Mouse (Mus musculus) regulatory T cell (primary cell): ENCODE data around the gene Klrg2.
"Not testable (repeated sequence)": the region's sequence is repeated elsewhere in the genome, so short reads cannot be mapped to it uniquely, and the experiment has no call there.

ENCODE experiments used
- in situ Hi-C: fragments of 300-600 bp; cut with MboI, MseI; formaldehyde crosslinking; loops from one replicate; pipeline ENCODE4 v1.15.1; 2025; ENCODE audit warnings: high pct_unique_total_duplicates

Gene Klrg2

DNA sequence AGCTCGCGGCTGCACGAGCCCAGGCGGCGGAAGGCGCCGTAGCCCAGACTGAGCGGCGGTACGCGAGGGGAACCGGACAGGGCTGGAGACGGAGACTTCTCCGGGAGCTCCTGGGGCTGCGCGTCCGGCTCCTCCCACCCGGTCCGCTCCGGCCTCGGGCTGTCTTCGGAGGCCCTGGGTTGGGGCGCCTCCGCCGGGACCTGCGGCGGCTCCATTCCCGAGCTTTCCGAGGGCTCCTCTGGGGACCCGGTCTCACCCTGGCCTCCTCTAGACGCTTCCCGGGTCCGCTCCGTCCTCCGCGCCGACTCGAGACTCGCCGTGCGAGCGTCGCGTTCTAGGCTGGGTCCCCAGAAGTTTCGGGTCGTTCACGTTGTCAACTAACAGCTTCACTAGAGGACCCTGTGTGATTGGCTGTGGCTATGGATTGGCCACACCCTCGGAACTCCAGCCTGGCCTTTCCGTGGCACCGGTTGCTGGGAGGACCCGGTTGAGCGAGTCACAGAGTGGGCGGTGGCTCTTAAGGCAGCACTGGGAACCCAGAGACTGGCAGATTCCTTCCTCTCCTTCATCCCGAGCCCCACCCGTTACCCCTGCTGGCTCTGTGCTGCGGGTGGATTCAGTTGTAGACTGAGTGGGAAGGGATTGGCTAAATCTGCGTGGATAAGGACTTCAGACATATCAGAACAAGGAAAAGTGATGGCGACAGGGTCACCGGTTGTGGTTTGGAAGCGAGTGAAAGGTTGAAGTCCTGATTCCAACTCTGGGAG lies at the start of gene Klrg2:
Gene Klrg2, minus strand, starts transcription at position 391 of the 767 bp plus-strand sequence.
- in situ Hi-C loops: no loop called here

DNA sequence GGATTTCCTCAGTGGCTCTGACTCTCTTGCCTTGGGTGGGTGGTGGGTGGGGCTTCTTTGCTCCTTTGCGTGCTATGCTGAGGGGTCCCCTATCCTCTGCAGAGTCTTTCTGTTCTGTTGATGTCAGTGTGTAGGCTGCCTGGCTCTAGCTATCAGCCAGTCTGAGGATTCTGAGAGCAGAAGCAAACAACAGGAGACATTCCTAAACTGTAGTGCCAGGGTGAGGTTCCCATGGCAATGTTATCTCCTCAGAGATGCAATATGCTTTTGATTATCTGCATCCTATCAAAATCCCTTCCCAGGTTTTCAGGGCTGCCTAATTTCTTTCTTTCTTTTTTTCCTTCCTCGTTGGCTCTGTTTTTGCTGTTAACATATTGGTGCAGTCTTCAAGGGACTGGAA lies 45.5 kb upstream of the Klrg2 start:
- in situ Hi-C loops: no loop called here

DNA sequence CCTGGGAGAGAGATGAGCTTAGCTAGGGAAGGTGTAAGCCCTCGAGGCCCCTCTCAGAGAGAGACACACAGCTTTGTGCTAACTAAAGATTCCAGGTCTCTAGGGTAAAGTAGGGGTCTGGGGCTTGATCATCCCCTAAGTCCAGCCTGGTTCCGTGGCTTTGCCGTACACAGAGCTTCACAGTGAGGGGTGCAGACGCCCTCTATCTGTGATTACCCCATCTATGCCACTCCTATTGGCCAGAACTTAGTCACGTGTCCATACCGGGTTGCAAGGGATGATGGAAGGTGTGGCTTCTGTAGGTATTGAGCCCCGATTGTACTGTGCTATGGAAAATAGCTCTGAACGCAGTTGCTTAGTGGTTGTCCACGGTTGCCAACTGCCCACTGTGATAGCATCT lies 40.6 kb upstream of the Klrg2 start:
- in situ Hi-C loops: no loop called here

DNA sequence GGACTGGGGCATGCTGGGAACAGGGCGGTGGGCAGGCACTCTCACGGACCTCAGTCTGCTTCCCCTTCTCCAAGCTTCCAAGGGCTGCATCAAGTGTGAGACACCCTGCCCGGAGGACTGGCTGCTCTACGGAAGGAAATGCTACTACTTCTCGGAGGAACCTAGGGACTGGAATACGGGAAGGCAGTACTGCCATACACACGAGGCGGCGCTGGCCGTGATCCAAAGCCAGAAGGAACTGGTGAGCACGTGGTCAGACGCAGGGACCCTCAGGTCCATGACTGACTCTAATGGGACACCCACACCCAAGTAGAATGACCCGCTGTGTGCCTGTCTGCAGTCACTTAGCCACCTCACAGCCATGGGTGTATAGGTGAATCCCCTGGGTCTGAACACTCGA lies 39.7 kb upstream of the Klrg2 start:
- in situ Hi-C loops: no loop called here

DNA sequence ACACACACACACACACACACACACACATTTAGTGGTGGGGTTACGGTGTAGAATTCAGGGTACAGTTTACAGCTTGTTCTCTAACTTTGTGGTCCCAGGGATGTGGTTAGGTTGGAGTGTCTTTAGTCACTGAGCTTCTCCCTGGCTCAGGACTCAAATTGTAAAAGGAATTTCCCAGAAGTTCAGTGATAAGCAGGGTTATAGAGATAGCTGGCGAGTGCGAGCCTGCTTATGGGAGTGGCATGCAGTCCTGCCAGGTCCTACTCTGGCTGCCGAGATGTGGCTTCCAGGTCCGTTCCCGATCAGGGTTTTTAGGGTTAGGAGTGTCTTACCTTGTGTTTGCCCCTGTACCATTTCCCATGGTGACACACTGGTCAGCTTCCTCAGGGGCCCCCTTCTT lies 39.2 kb upstream of the Klrg2 start:
- in situ Hi-C loops: no loop called here

DNA sequence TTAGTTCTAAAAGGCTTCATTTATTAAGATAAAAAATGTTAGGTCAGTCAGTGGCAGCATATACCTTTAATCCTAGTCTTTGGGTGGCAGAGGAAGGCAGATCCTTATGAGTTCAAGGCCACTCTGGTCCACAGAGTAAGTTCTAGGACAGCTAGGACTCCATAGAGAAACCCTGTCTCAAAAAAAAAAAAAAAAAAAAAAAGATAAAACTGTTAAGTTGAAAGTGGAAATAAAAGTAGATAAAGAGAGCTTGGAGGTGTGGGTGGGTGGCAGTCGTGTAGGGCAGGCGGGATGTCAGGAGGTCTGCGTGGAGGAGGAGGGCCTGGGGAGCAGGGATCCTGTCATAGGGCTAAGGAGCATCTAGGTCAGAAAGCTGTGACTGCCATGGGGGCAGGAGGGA lies 35.0 kb upstream of the Klrg2 start:
- in situ Hi-C loops: no loop called here

DNA sequence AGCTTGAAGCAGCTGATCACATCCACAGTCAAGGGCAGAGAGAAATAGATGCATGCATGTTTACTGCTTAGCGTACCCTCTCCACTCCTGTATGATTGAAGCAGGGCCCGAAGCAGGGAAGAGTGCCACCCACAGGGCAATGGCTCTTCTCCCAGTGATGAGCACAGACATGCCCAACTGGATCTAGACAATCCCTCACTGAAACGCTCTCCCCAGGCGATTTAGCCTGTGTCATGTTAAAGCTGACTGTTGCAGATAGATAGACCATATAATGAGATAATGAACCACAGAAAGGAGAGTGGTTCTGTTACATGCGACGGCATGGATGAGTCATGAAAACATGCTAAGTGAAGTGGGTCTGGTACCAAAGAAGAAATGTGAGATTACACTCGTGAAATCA lies 34.2 kb upstream of the Klrg2 start:
- in situ Hi-C loops: no loop called here

DNA sequence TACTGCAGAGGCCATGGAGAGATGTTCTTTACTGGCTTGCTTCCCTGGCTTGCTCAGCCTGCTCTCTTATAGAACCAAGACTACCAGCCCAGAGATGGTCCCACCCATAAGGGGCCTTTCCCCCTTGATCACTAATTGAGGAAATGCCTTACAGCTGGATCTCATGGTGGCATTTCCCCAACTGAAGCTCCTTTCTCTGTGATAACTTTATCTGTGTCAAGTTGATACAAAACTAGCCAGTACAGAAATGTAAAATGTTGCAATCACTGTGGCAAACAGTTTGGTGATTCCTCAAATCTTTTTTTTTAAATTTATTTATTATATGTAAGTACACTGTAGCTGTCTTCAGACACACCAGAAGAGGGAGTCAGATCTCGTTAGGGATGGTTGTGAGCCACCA lies 33.4 kb upstream of the Klrg2 start:
- in situ Hi-C loops: not testable (repeated sequence)

DNA sequence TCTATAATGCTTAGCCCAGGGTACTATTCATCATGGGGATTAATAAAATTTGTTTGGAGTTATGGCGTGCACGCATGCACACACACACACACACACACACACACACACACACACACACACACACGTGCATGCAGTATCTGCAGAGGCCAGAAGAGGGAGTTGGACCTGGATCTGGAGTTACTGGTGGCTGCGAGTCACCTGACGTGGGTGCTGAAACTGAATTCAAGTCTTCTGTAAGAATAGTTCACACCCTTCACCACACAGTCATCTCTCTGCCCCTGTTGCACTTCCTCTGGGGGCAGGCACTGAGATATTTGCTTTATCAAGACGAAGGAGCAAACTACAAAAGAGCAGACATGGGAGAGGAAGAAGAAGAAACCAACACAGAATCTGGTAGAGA lies 32.5 kb upstream of the Klrg2 start:
- in situ Hi-C loops: no loop called here

DNA sequence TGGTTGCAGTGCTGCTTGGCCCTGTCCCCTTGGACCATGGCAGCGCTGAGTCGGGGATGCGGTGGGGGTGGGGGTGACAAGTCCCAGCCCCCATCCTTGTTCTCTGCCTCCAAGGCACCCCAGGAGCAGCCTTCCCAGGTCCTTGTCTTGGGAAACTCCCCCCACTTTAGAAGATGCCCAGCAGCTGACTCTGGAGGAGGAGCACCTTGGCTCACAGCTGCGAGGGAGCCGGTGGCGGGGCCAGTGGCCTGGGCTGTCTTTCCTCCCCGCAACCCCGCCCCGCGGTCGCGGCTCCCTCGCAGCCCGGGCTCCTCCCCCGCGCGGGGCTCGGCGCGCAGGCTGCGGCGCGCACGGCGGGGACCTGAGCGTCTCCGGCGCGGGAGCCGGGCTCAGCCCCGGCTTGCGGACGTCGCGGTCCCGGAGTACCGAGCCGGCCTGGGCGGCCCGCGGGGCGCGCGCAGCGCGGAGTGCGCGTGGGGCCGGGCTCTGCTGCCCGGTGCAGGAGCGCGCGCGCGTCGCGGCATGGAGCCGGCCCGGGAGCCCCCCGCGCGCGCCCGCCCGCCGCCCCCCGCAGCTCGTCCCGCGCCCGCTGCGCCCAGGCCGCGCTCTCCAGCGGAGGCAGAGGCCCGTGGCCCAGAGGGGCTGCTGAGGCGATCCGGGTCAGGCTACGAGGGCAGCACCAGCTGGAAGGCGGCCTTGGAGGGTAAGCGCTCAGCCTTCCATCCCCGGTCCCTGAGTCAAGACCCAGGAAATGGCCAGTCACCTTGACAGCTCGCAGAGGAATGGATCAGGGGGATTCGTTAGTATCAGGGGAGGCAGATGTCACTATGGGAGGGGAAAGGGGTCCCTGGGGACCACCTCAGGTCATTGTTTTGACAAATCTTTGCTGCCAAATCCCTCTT lies 25.9 kb upstream of the Klrg2 start, which contains the start of gene Clec2l:
Gene Clec2l, plus strand, starts transcription at position 356 of the 902 bp plus-strand sequence.
- in situ Hi-C loops: no loop called here

- in situ Hi-C loops: no loop called here
Observed at GRCm38 (mm10) chr6:38661626-38662025, 24.6 kb upstream of the Klrg2 start.

DNA sequence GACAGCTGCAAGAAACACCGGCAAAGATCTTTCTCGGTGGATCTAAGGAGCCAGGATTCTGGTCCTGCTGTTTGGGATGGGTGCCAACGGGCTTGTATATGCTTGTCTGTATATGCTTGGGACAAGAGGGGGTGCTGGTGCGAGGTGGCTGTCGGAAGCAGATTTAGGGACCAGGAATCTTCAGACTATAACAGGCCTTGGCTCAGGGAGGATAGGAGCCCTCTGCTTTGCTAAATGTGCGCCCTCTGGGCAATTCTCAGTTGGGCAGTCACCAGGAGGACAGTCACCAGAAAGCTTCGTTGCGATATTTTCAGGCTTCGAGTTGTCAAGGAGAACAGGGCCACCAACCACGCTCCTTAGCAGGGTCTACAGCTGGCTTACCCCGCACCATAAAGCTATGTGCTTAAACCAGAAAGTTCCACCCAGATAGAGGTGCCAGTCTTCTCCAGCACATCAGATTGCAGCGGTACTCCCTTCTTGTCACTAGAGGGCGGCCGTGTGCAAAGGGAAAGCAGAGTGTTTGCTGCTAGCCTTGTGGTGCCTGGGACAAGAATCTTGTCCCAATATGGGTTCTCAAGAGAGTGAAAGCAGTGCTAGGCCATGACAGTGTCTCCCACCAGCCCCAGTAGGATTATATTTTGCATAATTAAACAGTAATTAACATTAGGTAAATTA lies 13.4 kb upstream of the Klrg2 start:
- in situ Hi-C loops: no loop called here

- in situ Hi-C loops: loop anchor here (5.0 kb wide), 1 partner anchor 263 kb away; no protein-coding TSS in a partner anchor
Observed at GRCm38 (mm10) chr6:38649545-38649944, 12.5 kb upstream of the Klrg2 start.

DNA sequence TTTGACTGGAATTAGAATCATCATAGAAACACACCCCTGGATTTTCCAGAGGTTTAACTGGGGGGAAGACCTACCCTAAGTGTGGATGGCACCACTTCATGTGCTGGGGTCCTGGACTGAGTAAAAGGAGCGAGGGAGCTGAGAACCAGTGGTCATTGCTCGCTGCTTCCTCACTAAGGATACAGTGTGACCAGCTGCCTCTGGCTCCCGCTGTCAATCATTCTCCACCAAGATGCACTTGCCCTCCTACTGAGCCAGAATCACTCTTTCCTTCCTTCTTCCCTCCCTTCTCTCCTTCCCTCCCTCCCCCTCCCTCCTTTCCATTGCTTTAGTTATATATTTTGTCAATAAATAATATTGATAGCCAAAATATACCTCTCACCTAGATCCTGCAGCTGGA lies 6.0 kb upstream of the Klrg2 start:
- in situ Hi-C loops: no loop called here

GRCm38 (mm10) chr6:38642593-38642992 lies 5.6 kb upstream of the Klrg2 start:
- in situ Hi-C loops: no loop called here

GRCm38 (mm10) chr6:38641645-38642044 lies 4.6 kb upstream of the Klrg2 start:
- in situ Hi-C loops: no loop called here

DNA sequence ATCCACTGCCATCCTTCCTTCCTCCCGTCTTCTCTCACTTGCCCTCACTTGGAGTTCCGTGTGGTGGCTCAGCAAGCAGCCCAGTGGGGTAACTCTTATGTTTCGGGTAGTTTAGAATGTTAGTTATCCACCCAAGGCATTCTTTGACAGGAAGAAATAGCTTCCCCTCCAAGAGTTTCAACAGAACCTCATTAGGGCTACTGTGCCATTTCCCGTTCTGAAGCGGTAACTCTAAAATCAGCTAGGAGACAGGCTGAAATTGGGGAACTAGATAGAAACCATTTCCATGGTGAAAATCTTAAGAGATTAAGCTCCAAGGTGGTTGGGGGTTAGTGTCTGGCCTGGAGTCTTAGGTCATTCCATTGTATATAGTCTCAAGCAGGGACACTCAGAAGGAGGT lies 4.2 kb upstream of the Klrg2 start:
- in situ Hi-C loops: no loop called here

DNA sequence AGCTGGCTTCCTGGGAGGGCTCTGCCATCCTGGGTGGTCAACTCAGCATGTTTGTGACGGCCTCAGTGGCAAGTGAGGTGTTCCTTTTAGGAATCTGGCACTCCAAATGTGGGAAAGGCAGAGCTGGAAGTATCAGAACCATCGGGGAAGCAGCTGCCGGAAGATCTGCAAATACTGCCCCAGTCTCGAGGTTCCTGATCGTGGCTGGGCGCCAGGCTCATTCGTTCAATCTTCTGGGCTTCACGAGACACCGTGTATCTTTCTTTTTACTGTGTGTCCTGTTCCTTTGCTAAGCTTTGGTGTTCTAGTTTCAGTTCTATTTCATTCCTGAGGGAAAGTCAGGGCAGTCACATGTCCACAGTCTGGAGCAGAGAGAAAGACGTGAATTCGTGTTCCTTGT lies 3.4 kb upstream of the Klrg2 start:
- in situ Hi-C loops: no loop called here

DNA sequence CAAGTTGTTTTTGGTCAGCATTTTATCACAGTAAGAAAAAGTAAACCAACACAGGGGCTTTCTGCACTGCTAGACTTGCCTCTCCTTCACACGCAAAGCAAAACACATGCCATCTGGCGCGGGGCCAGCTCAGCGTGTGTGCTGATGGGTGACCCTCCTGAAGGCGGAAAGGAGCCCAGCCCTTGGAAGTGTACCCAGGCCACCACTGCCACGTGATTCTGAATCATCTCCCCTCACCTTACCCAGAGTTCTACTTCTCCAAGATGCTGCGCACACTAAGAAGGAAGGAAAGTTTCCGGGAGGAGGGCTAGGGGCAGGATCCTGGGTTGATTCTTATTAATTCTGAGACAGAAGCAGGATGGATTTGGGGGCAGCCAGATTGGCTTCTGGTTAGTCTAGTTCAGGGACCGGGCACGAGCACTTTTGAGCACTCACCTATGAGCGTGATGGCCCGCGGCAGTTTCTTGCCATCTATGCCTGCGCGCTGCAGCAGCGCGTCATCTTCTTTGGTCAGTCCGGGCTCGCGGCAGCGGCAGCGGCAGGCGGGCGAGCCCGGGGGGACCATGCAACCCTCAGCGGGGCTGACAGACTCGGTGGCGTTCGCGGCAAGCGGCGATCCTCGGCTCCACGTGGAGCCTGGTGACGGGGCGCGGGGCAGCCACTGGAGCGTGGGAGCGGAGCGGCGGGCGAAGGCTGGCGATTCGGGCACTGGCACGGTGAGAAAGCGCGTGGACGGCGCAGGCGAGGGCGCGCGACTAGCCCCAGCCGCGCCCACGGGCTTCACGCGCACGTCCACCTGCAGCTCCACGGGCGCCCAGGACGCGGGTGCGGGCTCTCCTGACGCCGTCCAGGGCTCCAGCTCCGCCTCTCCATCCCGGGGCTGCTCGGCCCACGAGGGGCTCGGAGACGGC lies 846 bp downstream of the Klrg2 start:
- in situ Hi-C loops: no loop called here

GRCm38 (mm10) chr6:38634461-38634860 lies 2.6 kb downstream of the Klrg2 start:
- in situ Hi-C loops: no loop called here

- in situ Hi-C loops: no loop called here
Observed at GRCm38 (mm10) chr6:38632826-38633225, 4.2 kb downstream of the Klrg2 start.
